Mouse (Mus musculus) macrophage (primary cell): ENCODE data around the gene Ano6. TPM values are rescaled to one million over a fixed set of nuclear protein-coding genes. Genes with fewer than 3 reads are reported as not detected.

ENCODE experiments used
- H3K27ac ChIP-seq: fragments of 350-480 bp; formaldehyde crosslinking; 2 replicates; pipeline ENCODE4 v1.9.0; 2021
- H3K36me3 ChIP-seq: fragments of 350-480 bp; formaldehyde crosslinking; 2 replicates; pipeline ENCODE4 v1.9.0; 2021; ENCODE audit errors: inconsistent target
- H3K4me3 ChIP-seq: fragments of 350-480 bp; formaldehyde crosslinking; 2 replicates; pipeline ENCODE4 v1.9.0; 2021; ENCODE audit errors: inconsistent target
- H3K79me2 ChIP-seq: fragments of 350-480 bp; formaldehyde crosslinking; 2 replicates; pipeline ENCODE4 v1.9.0; 2021; ENCODE audit errors: inconsistent target
- WGBS: methylation state at CpG from one replicate; pipeline ENCODE4 v1.1.7; 2026; ENCODE audit warnings: inconsistent platforms; ENCODE audit not compliant: missing documents; 5-methylcytosine and 5-hydroxymethylcytosine counted together
- polyA plus RNA-seq: library from polyadenylated mRNA; stranded (reverse); fragments of 250-400 nt; gene quantifications from 3 replicates; pipeline ENCODE4 v1.2.4, GENCODE M21; 2018; ENCODE audit warnings: inconsistent platforms

Gene Ano6
- polyA plus RNA-seq, 1 experiment from 2014 or later, result 124 TPM

GRCm38 (mm10) chr15:95856684-95857595 is 66.3 kb downstream of the Ano6 start:
- no peaks in the 10 kb centered on the region for H3K36me3 ChIP-seq

GRCm38 (mm10) chr15:95858876-95859655 is 68.4 kb downstream of the Ano6 start:
- Histone ChIP-seq H3K79me2 (peaks cover 97% of the 10 kb centered on the region; the same call in 1 of the 2 replicates), H3K4me3 (no peak overlapping the region), H3K36me3 (peaks cover 2% of the 10 kb centered on the region; the same call in 1 of the 2 replicates), H3K27ac (no peak overlapping the region)
- 97% methylated on average over 9 of the region's 9 CpGs for WGBS

More at GRCm38 (mm10) chr15:95856684-95857595, 66.3 kb downstream of the Ano6 start:
- H3K27ac ChIP-seq, result no peak overlapping the region
- WGBS, result 93% methylated on average over 8 of the region's 8 CpGs
- H3K4me3 ChIP-seq, result no peak overlapping the region
- H3K79me2 ChIP-seq, result peaks cover 95% of the 10 kb centered on the region

GRCm38 (mm10) chr15:95863865-95864660 is 73.4 kb downstream of the Ano6 start:
- Histone ChIP-seq H3K27ac (no peak overlapping the region), H3K36me3 (peaks cover 14% of the 10 kb centered on the region; the same call in 1 of the 2 replicates), H3K79me2 (peaks cover 55% of the 10 kb centered on the region; the same call in 1 of the 2 replicates), H3K4me3 (no peak overlapping the region)
- WGBS, result 94% methylated on average over 17 of the region's 17 CpGs

GRCm38 (mm10) chr15:95865311-95866100 is 74.9 kb downstream of the Ano6 start:
- H3K27ac ChIP-seq, result no peak overlapping the region
- H3K79me2 ChIP-seq, result peaks cover 46% of the 10 kb centered on the region; the same call in 1 of the 2 replicates
- H3K4me3 ChIP-seq, result no peak overlapping the region
- H3K36me3 ChIP-seq, result peaks cover 14% of the 10 kb centered on the region; the same call in 1 of the 2 replicates
- WGBS, result 91% methylated on average over 17 of the region's 17 CpGs

- Histone ChIP-seq H3K79me2 (peaks cover 35% of the 10 kb centered on the region; the same call in 1 of the 2 replicates), H3K36me3 (peaks cover 14% of the 10 kb centered on the region; the same call in 1 of the 2 replicates), H3K27ac (no peak overlapping the region), H3K4me3 (no peak overlapping the region)
- WGBS, result 100% methylated on average over 2 of the region's 4 CpGs
Measured at GRCm38 (mm10) chr15:95868172-95868571, 77.5 kb downstream of the Ano6 start.

- Histone ChIP-seq H3K79me2 (peaks cover 39% of the 10 kb centered on the region; the same call in 1 of the 2 replicates), H3K4me3 (no peak overlapping the region), H3K27ac (no peak overlapping the region), H3K36me3 (peaks cover 7% of the 10 kb centered on the region; the same call in 1 of the 2 replicates)
- WGBS, result 94% methylated on average over 5 of the region's 5 CpGs
Measured at GRCm38 (mm10) chr15:95869611-95870010, 79.0 kb downstream of the Ano6 start.

- Histone ChIP-seq H3K4me3 (no peak overlapping the region), H3K79me2 (peaks cover 48% of the 10 kb centered on the region; the same call in 1 of the 2 replicates), H3K27ac (no peak overlapping the region), H3K36me3 (no peaks in the 10 kb centered on the region)
- WGBS, result 97% methylated on average over 15 of the region's 15 CpGs
Measured at GRCm38 (mm10) chr15:95871631-95872030, 81.0 kb downstream of the Ano6 start.

- Histone ChIP-seq H3K36me3 (no peaks in the 10 kb centered on the region), H3K27ac (no peak overlapping the region), H3K4me3 (no peak overlapping the region), H3K79me2 (peaks cover 48% of the 10 kb centered on the region; the same call in 1 of the 2 replicates)
- 84% methylated on average over 8 of the region's 8 CpGs for WGBS
Measured at GRCm38 (mm10) chr15:95872447-95872846, 81.8 kb downstream of the Ano6 start.

- Histone ChIP-seq H3K4me3 (no peak overlapping the region), H3K36me3 (no peaks in the 10 kb centered on the region), H3K27ac (no peak overlapping the region), H3K79me2 (peaks cover 41% of the 10 kb centered on the region; the same call in 1 of the 2 replicates)
- WGBS, result 73% methylated on average over 1 of the region's 1 CpGs
Measured at GRCm38 (mm10) chr15:95873276-95873675, 82.6 kb downstream of the Ano6 start.

GRCm38 (mm10) chr15:95874216-95874615 is 83.6 kb downstream of the Ano6 start:
- H3K36me3 ChIP-seq, result no peaks in the 10 kb centered on the region
- WGBS, result 98% methylated on average over 5 of the region's 5 CpGs
- no peak overlapping the region for H3K27ac ChIP-seq
- no peak overlapping the region for H3K4me3 ChIP-seq
- H3K79me2 ChIP-seq, result peaks cover 41% of the 10 kb centered on the region; the same call in 1 of the 2 replicates

GRCm38 (mm10) chr15:95874726-95875125 is 84.1 kb downstream of the Ano6 start:
- WGBS, result 93% methylated on average over 8 of the region's 8 CpGs
- Histone ChIP-seq H3K36me3 (no peaks in the 10 kb centered on the region), H3K79me2 (peaks cover 41% of the 10 kb centered on the region; the same call in 1 of the 2 replicates), H3K4me3 (no peak overlapping the region), H3K27ac (no peak overlapping the region)

- WGBS, result 48% methylated on average over 10 of the region's 10 CpGs
- Histone ChIP-seq H3K4me3 (no peak overlapping the region), H3K79me2 (peaks cover 35% of the 10 kb centered on the region; the same call in 1 of the 2 replicates), H3K36me3 (no peaks in the 10 kb centered on the region), H3K27ac (no peak overlapping the region)
Measured at GRCm38 (mm10) chr15:95875898-95876297, 85.3 kb downstream of the Ano6 start.

GRCm38 (mm10) chr15:95880616-95881151 is 90.0 kb downstream of the Ano6 start:
- Histone ChIP-seq H3K79me2 (peaks cover 7% of the 10 kb centered on the region; the same call in 1 of the 2 replicates), H3K36me3 (no peaks in the 10 kb centered on the region), H3K4me3 (no peak overlapping the region), H3K27ac (no peak overlapping the region)
- WGBS, result 33% methylated on average over 10 of the region's 10 CpGs
